Mouse (Mus musculus) brain, adult 10 weeks (tissue): ENCODE data around the gene Btbd35f7. TPM values are rescaled to one million over a fixed set of nuclear protein-coding genes. Genes with fewer than 3 reads are reported as not detected.

ENCODE experiments used
- polyA plus RNA-seq: library from polyadenylated mRNA; stranded (reverse); fragments of 350-450 nt; fragmentation: Illumina TruSeq; extraction: RNeasy Lipid Tissue Mini Kit (QIAGEN cat#74804); gene quantifications from one replicate; pipeline ENCODE4 v1.2.3, GENCODE M21; 2015; ENCODE audit warnings: low read depth, low replicate concordance

Btbd35f7 gene
- not detected for polyA plus RNA-seq

GRCm38 (mm10) chrX:5668767-5669166 is at the start of gene Btbd35f7:
TSS of gene Btbd35f7 (plus strand) at chrX:5669067.

Other genes with a start within 250 kb of the Btbd35f7 start
- not detected for gene Mycs, start 199.8 kb upstream of the Btbd35f7 start, polyA plus RNA-seq